Mouse (Mus musculus) left cerebral cortex, postnatal 25 days (tissue): ENCODE measurements around the gene Cd164. TPM values are rescaled to one million over a fixed set of nuclear protein-coding genes. Genes with fewer than 3 reads are reported as not detected.

Source experiments
- DNase-seq, 2 experiments: peaks; one replicate each; pipeline ENCODE4 v3.0.0; 2022; ENCODE audit warnings: low spot score in 2 of 2, mixed read lengths in 1 of 2
- intact Hi-C: fragments of 180-260 bp; cut with DNase I; formaldehyde crosslinking; loops from one replicate; pipeline ENCODE4 v1.15.1; 2025
- total RNA-seq, 2 experiments: library from RNA; stranded (reverse); gene quantifications; 2 replicates each; pipeline ENCODE4 v1.2.3; 2021

The Cd164 gene
- total RNA-seq, 2 experiments from 2014 or later = 59.5 to 61.3 TPM

DNA sequence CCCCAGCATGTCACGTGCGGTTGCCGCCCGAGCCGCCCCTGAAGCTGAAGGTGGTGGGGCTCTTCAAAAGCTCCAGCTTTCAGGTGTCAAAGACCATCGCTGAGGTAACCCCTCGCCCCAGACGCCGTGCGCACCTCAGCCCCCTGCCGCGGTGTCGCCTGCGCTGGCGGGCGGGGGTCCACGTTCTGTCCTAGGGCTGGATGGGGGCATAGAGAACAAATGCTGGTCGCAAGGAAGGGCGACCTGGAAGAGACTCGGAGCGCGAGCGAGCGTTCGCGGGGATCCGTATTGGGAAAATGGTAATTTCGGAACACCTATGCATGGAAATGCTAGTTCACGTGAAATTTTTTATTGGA, 28.7 kb upstream of the Cd164 start:
- no peak for DNase-seq
- intact Hi-C loops = no loop called here

GRCm38 (mm10) chr10:41491111-41491510, 28.1 kb upstream of the Cd164 start:
- no peak for DNase-seq
- intact Hi-C loops = no loop called here

GRCm38 (mm10) chr10:41500941-41501340, 18.3 kb upstream of the Cd164 start:
- DNase-seq = peak in 1 of 2 experiments; percentile 61
- intact Hi-C loops = loop anchor here (10.0 kb wide), 2 partner anchors 46 to 196 kb away; partner anchors contain the start of genes Ak9, Fig4 and Zbtb24

- DNase-seq = no peak
- intact Hi-C loops = loop anchor here (5.0 to 10.0 kb wide), 3 partner anchors 50 to 498 kb away; partner anchors contain the start of genes Ak9, Fig4 and Zbtb24
Measured at GRCm38 (mm10) chr10:41504996-41505395, 14.2 kb upstream of the Cd164 start.

GRCm38 (mm10) chr10:41505446-41505845, 13.8 kb upstream of the Cd164 start:
- intact Hi-C loops = loop anchor here (5.0 to 10.0 kb wide), 3 partner anchors 51 to 498 kb away; partner anchors contain the start of genes Ak9, Fig4 and Zbtb24
- DNase-seq = peak; percentile 72 to 85

GRCm38 (mm10) chr10:41509160-41509559, 10.1 kb upstream of the Cd164 start:
- intact Hi-C loops = loop anchor here (5.0 to 10.0 kb wide), 3 partner anchors 54 to 502 kb away; partner anchors contain the start of genes Ak9, Fig4 and Zbtb24
- no peak for DNase-seq

DNA sequence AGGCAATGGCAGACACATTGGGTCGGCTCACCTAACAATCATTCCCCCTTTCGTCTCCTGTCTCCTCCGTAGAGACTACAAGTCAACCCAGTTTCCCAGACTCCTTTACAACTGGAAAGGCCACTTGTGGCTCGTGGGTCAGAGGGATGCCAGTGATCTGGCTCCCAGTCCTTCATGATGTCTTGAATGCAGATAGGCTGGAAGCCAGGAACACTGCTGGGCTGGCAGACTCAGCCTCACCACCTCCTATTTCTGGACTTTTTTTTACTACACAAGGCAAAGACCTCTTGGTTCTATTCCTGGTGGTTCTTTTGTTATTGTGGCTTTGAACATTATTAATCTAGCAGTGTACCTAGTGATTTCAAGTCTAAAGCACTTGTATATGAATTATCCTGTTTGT, 4.9 kb upstream of the Cd164 start:
- intact Hi-C loops = loop anchor here (10.0 kb wide), 2 partner anchors 300 to 780 kb away; no protein-coding TSS in a partner anchor
- DNase-seq = no peak

GRCm38 (mm10) chr10:41514921-41515320, 4.3 kb upstream of the Cd164 start:
- intact Hi-C loops = loop anchor here (10.0 kb wide), 2 partner anchors 300 to 780 kb away; no protein-coding TSS in a partner anchor
- DNase-seq = no peak

DNA sequence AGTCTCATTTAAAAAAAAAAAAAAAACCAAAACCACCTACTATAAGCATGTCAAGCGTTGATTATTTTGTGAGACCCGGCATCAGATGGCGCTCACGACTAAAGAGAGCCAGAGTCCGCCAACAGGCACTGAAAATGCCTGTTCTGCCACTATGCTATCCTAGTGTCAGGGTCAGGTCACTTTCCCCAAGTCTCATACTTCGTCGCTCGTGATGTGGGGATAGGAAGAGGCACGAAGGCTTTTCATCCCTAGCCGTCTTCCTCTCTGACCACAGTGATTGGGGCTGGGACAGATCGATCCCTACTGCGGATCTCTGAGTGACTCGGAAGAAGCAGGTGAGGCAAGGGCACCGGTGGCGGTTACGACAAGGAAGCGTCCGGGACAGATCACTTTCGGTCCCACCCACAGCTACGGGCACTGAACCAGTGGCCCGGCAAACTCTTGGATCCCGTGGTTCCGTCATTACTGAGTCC, 670 bp upstream of the Cd164 start:
- intact Hi-C loops = loop anchor here (1.0 to 10.0 kb wide), 3 partner anchors 160 to 776 kb away; no protein-coding TSS in a partner anchor
- DNase-seq = peak; percentile 65 to 67

DNA sequence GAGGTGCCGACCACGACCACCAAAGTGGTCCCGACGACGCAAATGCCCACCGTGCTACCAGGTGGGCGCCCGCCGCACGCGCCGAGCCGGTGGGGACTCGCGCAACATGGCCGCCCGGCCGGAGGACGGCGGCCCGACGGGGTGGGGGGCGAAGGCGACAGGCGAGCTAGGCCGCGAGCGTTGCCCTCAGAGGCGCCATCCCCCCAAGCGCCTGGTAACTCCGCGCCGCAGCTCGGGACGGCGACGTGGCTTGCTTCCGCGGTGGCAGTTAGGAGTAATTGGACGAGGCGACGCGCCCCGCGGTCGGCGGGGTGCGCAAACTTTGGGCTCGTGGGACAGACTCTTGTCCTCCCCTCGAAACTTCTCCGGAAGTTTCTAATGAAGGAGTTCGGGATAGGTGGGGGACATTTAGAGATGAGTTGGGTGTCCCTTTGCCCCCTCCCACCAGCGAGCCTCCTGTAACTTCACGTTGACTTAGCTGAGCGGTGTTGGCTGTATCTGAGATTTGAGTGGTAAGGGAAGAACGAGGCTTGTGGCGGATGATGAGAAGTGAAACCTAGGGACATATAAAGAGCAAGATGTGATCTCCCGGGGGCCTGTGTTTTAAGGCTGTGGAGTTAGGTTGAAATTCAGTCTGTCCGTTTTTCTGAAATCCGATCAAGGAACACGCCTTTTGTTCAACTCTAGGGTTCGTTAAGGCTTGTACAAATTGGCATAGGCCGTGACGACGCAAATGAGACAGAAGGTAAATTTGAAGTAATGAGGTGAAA, 611 bp downstream of the Cd164 start:
- intact Hi-C loops = loop anchor here (1.0 to 10.0 kb wide), 3 partner anchors 162 to 775 kb away; no protein-coding TSS in a partner anchor
- DNase-seq = peak; percentile 26 to 47

- intact Hi-C loops = no loop called here
- DNase-seq = no peak
Measured at GRCm38 (mm10) chr10:41520410-41520673, 1.1 kb downstream of the Cd164 start.

DNA sequence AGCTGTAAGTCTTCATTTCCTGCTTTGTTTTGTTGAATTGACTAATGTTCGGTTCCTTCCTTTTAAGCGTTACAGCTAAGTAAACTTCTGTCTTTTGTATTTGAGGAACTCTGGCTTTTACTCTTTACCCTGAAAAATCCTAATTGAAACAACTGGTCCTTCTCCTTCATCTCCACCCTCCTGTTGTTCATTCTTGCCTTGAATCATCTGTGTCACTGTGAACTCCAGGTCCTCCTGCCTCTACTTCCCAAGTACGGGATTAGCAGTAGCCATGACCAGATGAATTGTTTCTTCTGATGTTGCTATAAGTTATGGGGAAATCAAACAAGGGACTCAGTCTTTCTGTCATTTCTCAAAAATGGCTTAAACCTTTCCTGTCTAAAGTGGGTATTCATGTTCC, 4.2 kb downstream of the Cd164 start:
- no peak for DNase-seq
- intact Hi-C loops = no loop called here

DNA sequence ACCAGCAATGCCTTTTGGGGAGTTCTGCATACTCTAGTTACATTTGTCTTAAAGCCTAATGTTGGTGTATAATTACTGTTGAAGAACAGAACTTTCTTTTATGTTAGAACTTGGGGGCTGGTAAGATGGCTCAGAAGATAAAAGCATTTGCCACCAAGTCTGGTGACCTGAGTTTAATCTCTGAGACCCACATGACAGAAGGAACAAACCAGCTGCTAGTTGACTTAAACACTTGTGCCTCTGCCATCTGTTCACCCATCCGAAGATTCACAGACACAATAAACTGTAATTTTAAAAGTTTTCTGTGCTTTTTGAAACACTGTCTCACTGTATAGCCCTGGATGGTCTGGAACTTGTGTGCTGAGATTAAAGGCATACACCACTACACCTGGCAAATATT, 6.5 kb downstream of the Cd164 start:
- DNase-seq = no peak
- intact Hi-C loops = no loop called here

DNA sequence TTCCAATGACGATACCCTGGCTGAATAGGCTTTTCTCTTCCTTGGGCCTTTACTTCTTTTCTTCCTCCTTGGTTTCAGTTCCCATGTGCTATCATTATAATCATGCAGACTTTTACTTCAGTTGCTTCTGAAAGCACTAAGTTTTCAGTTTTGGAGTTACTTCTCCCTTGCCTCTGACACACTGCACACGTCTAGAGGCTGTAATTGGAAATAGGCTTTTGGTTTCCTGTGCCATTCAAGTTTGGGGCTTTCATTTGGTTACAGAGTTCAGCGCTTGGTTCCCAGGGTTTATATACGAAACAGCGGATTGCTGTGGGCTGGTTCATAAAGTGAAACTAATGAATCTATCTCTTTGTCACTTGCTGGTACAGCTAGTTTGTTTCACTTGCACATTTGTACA, 10.8 kb downstream of the Cd164 start:
- DNase-seq = no peak
- intact Hi-C loops = no loop called here

DNA sequence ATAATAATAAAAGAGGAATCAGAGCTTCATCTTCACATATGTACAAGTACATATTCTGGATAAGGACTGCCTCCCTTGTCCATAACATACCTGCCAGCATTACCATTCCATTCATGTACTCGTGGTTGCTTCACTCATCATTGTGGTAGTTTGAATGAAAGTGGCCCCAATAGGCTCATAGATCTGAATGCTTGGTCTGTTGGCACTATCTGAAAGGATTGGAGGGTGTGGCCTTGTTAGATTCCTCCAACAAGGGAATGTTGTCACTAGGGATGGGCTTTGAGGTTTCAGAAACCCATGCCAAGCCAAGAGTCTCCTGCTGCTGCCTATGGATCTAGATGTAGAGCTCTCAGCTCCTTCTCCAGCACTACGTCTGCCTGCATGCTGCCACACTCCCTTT, 16.8 kb downstream of the Cd164 start:
- intact Hi-C loops = no loop called here
- no peak for DNase-seq

DNA sequence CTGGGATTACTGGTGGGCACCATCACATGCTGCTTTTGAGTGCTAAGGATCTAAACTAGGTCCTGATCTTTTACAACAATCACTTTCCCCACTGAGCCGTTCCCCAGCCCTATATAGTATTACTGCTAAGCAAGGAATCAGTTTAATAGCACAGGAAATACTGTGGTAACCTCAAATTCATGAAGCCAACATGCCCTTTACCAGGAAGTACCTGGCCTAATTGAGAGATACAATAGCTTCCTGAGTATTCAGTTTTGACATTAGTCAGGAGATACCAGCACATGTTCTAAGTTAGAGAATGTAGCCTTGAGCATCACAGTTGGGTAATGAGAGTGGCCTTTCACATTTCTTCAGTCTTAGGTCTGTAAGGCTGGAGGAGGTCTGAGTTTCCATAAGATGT, 17.5 kb downstream of the Cd164 start:
- intact Hi-C loops = no loop called here
- no peak for DNase-seq

DNA sequence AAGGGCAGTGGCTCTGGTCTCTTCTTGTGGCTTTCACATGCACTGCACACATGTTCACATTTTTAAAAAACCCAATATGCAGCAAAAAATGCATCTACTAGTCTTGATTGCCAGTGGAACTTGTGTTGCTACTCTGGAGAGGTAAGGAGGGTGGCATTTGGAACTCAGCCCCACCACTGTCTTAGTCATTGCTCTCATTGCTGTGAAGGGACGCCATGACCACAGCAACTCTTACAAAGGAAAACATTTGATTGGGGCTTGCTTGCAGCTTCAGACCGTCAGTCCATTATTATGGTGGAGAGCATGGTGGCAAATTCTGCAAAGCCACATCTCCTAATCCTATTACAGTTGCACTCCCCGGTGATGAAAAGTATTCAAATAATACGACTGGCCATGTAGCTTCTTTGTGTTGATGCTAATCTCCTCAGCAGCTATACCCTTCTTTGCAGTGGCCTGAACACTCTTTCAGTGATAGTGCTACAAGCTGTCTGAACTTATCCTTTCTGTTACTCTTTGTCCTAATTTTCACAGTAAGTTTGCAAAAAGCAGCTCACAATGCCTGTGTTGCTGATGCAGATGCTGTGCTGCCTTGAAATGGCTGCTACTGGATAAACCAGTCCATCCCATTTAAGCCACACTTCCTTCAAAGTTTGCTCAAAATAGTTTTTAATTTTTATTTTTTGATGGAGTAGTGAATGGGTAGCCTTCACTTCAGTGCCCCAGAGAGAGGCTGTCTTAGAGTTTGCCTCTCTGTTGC, 18.2 kb downstream of the Cd164 start:
- DNase-seq = no peak
- intact Hi-C loops = no loop called here

GRCm38 (mm10) chr10:41537983-41538330, 18.7 kb downstream of the Cd164 start:
- DNase-seq = no peak
- intact Hi-C loops = no loop called here

DNA sequence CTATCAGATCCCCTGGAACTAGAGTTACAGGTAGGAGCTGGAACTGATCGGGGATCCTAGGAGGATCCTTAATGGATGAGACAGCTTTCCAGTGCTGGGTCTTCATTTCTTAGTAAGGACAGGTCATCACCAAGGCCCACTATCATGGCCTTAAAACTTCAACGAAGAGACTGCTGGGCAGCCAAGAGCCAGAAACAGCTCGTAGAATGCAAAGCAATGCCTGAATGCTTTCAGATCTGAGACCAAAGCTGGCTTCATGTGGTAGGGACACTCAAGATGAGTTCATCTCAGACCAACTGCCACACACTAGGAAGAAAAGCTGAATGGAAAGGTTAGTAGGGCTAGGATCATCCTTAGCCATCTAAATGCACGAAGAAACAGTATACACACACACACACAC, 19.8 kb downstream of the Cd164 start:
- no peak for DNase-seq
- intact Hi-C loops = no loop called here

- no peak for DNase-seq
Measured at GRCm38 (mm10) chr10:41542057-41542456, 22.8 kb downstream of the Cd164 start.

DNA sequence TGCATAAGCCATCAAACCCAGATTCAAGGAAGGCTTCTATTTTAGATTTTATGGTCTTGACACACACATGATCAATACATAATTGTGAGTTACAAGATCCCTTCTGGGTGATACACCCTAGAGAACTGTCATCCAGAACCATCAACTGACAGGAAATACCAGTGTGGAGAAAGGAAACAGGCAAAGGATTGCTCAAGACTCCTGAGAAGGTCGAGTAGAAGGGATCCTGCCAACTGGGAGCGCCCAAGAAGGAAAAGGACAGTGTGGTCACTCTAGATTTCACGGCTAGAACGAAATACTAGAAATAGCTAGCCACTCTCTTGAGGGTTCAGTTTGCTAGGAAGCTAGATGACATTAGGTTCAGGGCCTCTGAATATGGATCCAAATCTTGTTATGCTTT, 24.2 kb downstream of the Cd164 start:
- DNase-seq = no peak

More at GRCm38 (mm10) chr10:41542057-41542456, 22.8 kb downstream of the Cd164 start:
- intact Hi-C loops = no loop called here

More for the DNA sequence above, 24.2 kb downstream of the Cd164 start:
- intact Hi-C loops = no loop called here
